ENCODE assay signal across 8 mouse cellular contexts in genomic region chr12:85792821-85793346, GRCm38 (mm10). TPM values are rescaled to one million over a fixed set of nuclear protein-coding genes. Genes with fewer than 3 reads are reported as not detected.
A peak's percentile ranks its signal among the peaks of the same experiment; 100 is the strongest.
DNase-seq lines count a peak whose midpoint lies in the region; ATAC-seq and TF ChIP-seq lines count a peak whose summit lies in the region.

No protein-coding gene starts in this region.

- no peaks in the 10 kb centered on the region for H3K36me3 ChIP-seq in heart, embryonic 12.5 days
- H3K36me3 ChIP-seq in stomach, postnatal 0 days (ENCODE audit: control insufficient read depth, insufficient read depth, low read length), result no peaks in the 10 kb centered on the region

- no peak for TF ChIP-seq EP300 in stomach, postnatal 0 days (optimal IDR thresholded peaks at IDR 0.05)

- H3K9me3 ChIP-seq in heart, embryonic 12.5 days (replicated peaks), result no peaks in the 10 kb centered on the region
- no peaks in the 10 kb centered on the region for H3K9me3 ChIP-seq in stomach, postnatal 0 days (ENCODE audit: control insufficient read depth, low read length)

- H3K9ac ChIP-seq in heart, embryonic 12.5 days, result no peak overlapping the region
- no peak overlapping the region for H3K9ac ChIP-seq in stomach, postnatal 0 days (ENCODE audit: low read length)

- H3K27ac ChIP-seq in heart, embryonic 12.5 days (ENCODE audit: poor library complexity, severe bottlenecking), result no peak overlapping the region
- H3K27ac ChIP-seq in stomach, postnatal 0 days (replicated peaks), result no peak overlapping the region

- ATAC-seq in heart, embryonic 12.5 days (ENCODE audit: insufficient number of reproducible peaks, low FRiP score), result no peak
- ATAC-seq in stomach, postnatal 0 days (ENCODE audit: low FRiP score, low TSS enrichment), result no peak

- no peak overlapping the region for H3K4me3 ChIP-seq in heart, embryonic 12.5 days
- no peak overlapping the region for H3K4me3 ChIP-seq in stomach, postnatal 0 days (ENCODE audit: low read depth, low read length)

- 0 out of 2 replicates have a peak, but pooled peaks cover 3% of the 10 kb centered on the region for H3K4me1 ChIP-seq in heart, embryonic 12.5 days (replicated peaks)
- H3K4me1 ChIP-seq in stomach, postnatal 0 days (replicated peaks; ENCODE audit: control insufficient read depth, insufficient read depth), result no peaks in the 10 kb centered on the region

- no peak overlapping the region for H3K4me2 ChIP-seq in heart, embryonic 12.5 days
- H3K4me2 ChIP-seq in stomach, postnatal 0 days (replicated peaks; ENCODE audit: low read depth), result no peak overlapping the region

- no peaks in the 10 kb centered on the region for H3K27me3 ChIP-seq in heart, embryonic 12.5 days (replicated peaks)
- no peaks in the 10 kb centered on the region for H3K27me3 ChIP-seq in stomach, postnatal 0 days (ENCODE audit: control insufficient read depth, insufficient read depth, low read length)

- WGBS in heart, embryonic 12.5 days, result 56% methylated on average over 6 of the region's 6 CpGs
- WGBS in stomach, postnatal 0 days, result 40% methylated on average over 6 of the region's 6 CpGs

- peak; percentile 46 to 59 for DNase-seq in heart, adult 18-20 months
- DNase-seq in Muller cell, postnatal 12 days (ENCODE audit: inconsistent ontology term), result peak; percentile 61
- DNase-seq in gastrocnemius, postnatal 25 days, result peak; percentile 62
- DNase-seq in layer of hippocampus, postnatal 14 days (ENCODE audit: low spot score in 2 of 2), result peak; percentile 44 to 59
- DNase-seq in right cerebral cortex, postnatal 14 days, result peak; percentile 43
- DNase-seq in stomach, postnatal 0 days (ENCODE audit: low spot score), result no peak
- no peak for DNase-seq in thymus, postnatal 36 days

- TF ChIP-seq CTCF in stomach, postnatal 0 days (IDR thresholded peaks at IDR 0.05; ENCODE audit: low read depth), result no peak

RNA-seq across cellular contexts. Expression of gene Erg28, which starts 31.5 kb away (rescaled TPM):
- 1 to 10 TPM; 4.7 to 8.0 TPM for total RNA-seq in heart, adult 18-20 months (2021)
- 80.6 and 81.3 TPM in 2 replicates for polyA plus RNA-seq in heart, embryonic 12.5 days (2016; fragmentation: Nextera tagmentation; extraction: Ambion mirVana)
- total RNA-seq in gastrocnemius, postnatal 25 days (2021), result 1 to 10 TPM; 2.7 to 3.8 TPM
- total RNA-seq in layer of hippocampus, postnatal 14 days (2021), result 10 to 100 TPM; 62.4 to 64.4 TPM
- polyA plus RNA-seq in stomach, postnatal 0 days (2015; fragmentation: Nextera tagmentation; extraction: Ambion mirVana), result 98.1 and 102 TPM in 2 replicates

RNA-seq across cellular contexts. Expression of gene Ttll5, which starts 31.6 kb away (rescaled TPM):
- total RNA-seq in heart, adult 18-20 months (2021), result 10 to 100 TPM; 13.2 to 15.8 TPM
- polyA plus RNA-seq in heart, embryonic 12.5 days (2016; fragmentation: Nextera tagmentation; extraction: Ambion mirVana), result 13.6 and 15.2 TPM in 2 replicates
- total RNA-seq in gastrocnemius, postnatal 25 days (2021), result 1 to 10 TPM; 5.8 to 7.3 TPM
- 10 to 100 TPM; 42.3 to 47.3 TPM for total RNA-seq in layer of hippocampus, postnatal 14 days (2021)
- polyA plus RNA-seq in stomach, postnatal 0 days (2015; fragmentation: Nextera tagmentation; extraction: Ambion mirVana), result 3.7 and 4.8 TPM in 2 replicates

RNA-seq across cellular contexts. Expression of gene Flvcr2, which starts 46.5 kb away (rescaled TPM):
- 1 to 10 TPM; 2.2 to 3.2 TPM for total RNA-seq in heart, adult 18-20 months (2021)
- 6.8 and 7.1 TPM in 2 replicates for polyA plus RNA-seq in heart, embryonic 12.5 days (2016; fragmentation: Nextera tagmentation; extraction: Ambion mirVana)
- under 1 TPM; 0.74 to 0.86 TPM for total RNA-seq in gastrocnemius, postnatal 25 days (2021)
- 1 to 10 TPM; 2.9 to 3.2 TPM for total RNA-seq in layer of hippocampus, postnatal 14 days (2021)
- 4.1 and 4.8 TPM in 2 replicates for polyA plus RNA-seq in stomach, postnatal 0 days (2015; fragmentation: Nextera tagmentation; extraction: Ambion mirVana)

Comparison
In these comparisons a context has a peak if more than half of its experiments do, and no peak if none do; other contexts are left out.
1. DNase-seq: peak in heart, adult 18-20 months (2 of 2), Muller cell, postnatal 12 days (single experiment), gastrocnemius, postnatal 25 days (single experiment), layer of hippocampus, postnatal 14 days (2 of 2) and right cerebral cortex, postnatal 14 days (single experiment); none in stomach, postnatal 0 days (single experiment) and thymus, postnatal 36 days (0 of 2).
2. RNA of gene Erg28, which starts 31.5 kb away (total RNA-seq): 62.4 to 64.4 TPM in layer of hippocampus, postnatal 14 days; 4.7 to 8.0 TPM in heart, adult 18-20 months and 2.7 to 3.8 TPM in gastrocnemius, postnatal 25 days; every median in the first group is over 4 times any median in the second.